Mouse (Mus musculus) midbrain, embryonic 14.5 days (tissue): ENCODE results near the gene Slc17a9. TPM values are rescaled to one million over a fixed set of nuclear protein-coding genes. Genes with fewer than 3 reads are reported as not detected.

Experiments used
- ATAC-seq: fragments of 200-750 bp; cut with Nextera tagmentation; 2 replicates; pipeline ENCODE4 v1.8.0; 2017; ENCODE audit warnings: moderate number of reproducible peaks, moderate library complexity; ENCODE audit not compliant: low FRiP score, low TSS enrichment
- DNase-seq: peaks from one replicate; pipeline ENCODE4 v3.0.0-alpha.2; 2015
- H3K27ac ChIP-seq: fragments of 300-500 bp; sonication (generic); replicated peaks from 2 replicates; pipeline ENCODE4 v1.5.1; 2014; ENCODE audit warnings: mild to moderate bottlenecking, low read depth, low read length, moderate library complexity
- H3K27me3 ChIP-seq: fragments of 300-500 bp; sonication (generic); 2 replicates; pipeline ENCODE4 v1.6.1; 2014; ENCODE audit warnings: low read length, control low read depth, mixed read lengths; ENCODE audit not compliant: control insufficient read depth, insufficient read depth
- H3K36me3 ChIP-seq: fragments of 300-500 bp; sonication (generic); 2 replicates; pipeline ENCODE4 v1.6.1; 2014; ENCODE audit warnings: low read length, control low read depth; ENCODE audit not compliant: control insufficient read depth, insufficient read depth
- H3K4me1 ChIP-seq: fragments of 300-500 bp; sonication (generic); 2 replicates; pipeline ENCODE4 v1.6.1; 2014; ENCODE audit warnings: mild to moderate bottlenecking, antibody characterized with exemption, low read length, control low read depth; ENCODE audit not compliant: control insufficient read depth, insufficient read depth
- H3K4me2 ChIP-seq: fragments of 300-500 bp; sonication (generic); 2 replicates; pipeline ENCODE4 v1.6.1; 2014; ENCODE audit warnings: mild to moderate bottlenecking, low read length, moderate library complexity
- H3K4me3 ChIP-seq: fragments of 300-500 bp; sonication (generic); replicated peaks from 2 replicates; pipeline ENCODE4 v1.5.1; 2014; ENCODE audit warnings: low read depth, low read length
- H3K9ac ChIP-seq: fragments of 300-500 bp; sonication (generic); replicated peaks from 2 replicates; pipeline ENCODE4 v1.6.1; 2014; ENCODE audit warnings: mild to moderate bottlenecking, low read length, moderate library complexity
- H3K9me3 ChIP-seq: fragments of 300-500 bp; sonication (generic); 2 replicates; pipeline ENCODE4 v1.6.1; 2016; ENCODE audit warnings: low read length, control low read depth, mixed read lengths; ENCODE audit not compliant: control insufficient read depth
- WGBS: fragments of 180-500 bp; shearing (Covaris S2); extraction: QIAGEN DNeasy Blood & Tissue Kit; methylation state at CpG from one replicate; pipeline ENCODE4 v1.1.7; 2014; 5-methylcytosine and 5-hydroxymethylcytosine counted together
- polyA plus RNA-seq: library from polyadenylated mRNA; unstranded; fragments of >200 nt; fragmentation: Nextera tagmentation; extraction: Ambion mirVana; gene quantifications from 2 replicates; pipeline ENCODE4 v1.2.1, GENCODE M21; 2014

Gene Slc17a9
- polyA plus RNA-seq, 1 experiment from 2014 or later = 0.12 TPM

GRCm38 (mm10) chr2:180780282-180780681 is 55.2 kb downstream of the Slc17a9 start:
- peaks cover 38% of the 10 kb centered on the region for H3K27me3 ChIP-seq
- no peak for DNase-seq
- no peak for ATAC-seq

GRCm38 (mm10) chr2:180786732-180787131 is 61.7 kb downstream of the Slc17a9 start:
- no peak overlapping the region for H3K9ac ChIP-seq
- H3K27ac ChIP-seq = no peak overlapping the region
- H3K27me3 ChIP-seq = no peaks in the 10 kb centered on the region
- no peak overlapping the region for H3K4me2 ChIP-seq
- H3K9me3 ChIP-seq = no peaks in the 10 kb centered on the region
- H3K4me1 ChIP-seq = peaks cover 14% of the 10 kb centered on the region; the same call in 1 of the 2 replicates
- no peaks in the 10 kb centered on the region for H3K36me3 ChIP-seq
- DNase-seq (peak; percentile 75), ATAC-seq (no peak)
- no peak overlapping the region for H3K4me3 ChIP-seq

More at GRCm38 (mm10) chr2:180780282-180780681, 55.2 kb downstream of the Slc17a9 start:
- H3K9me3 ChIP-seq = no peaks in the 10 kb centered on the region
- no peak overlapping the region for H3K27ac ChIP-seq
- no peak overlapping the region for H3K4me3 ChIP-seq
- no peaks in the 10 kb centered on the region for H3K4me1 ChIP-seq
- no peak overlapping the region for H3K9ac ChIP-seq
- no peaks in the 10 kb centered on the region for H3K36me3 ChIP-seq
- no peak overlapping the region for H3K4me2 ChIP-seq
- WGBS = 8% methylated on average over 2 of the region's 2 CpGs

GRCm38 (mm10) chr2:180787566-180788232 is 62.6 kb downstream of the Slc17a9 start:
- 75% methylated on average over 13 of the region's 13 CpGs for WGBS

GRCm38 (mm10) chr2:180788386-180788785 is 63.3 kb downstream of the Slc17a9 start:
- DNase-seq (no peak), ATAC-seq (no peak)
- Histone ChIP-seq H3K4me1 (peaks cover 14% of the 10 kb centered on the region; the same call in 1 of the 2 replicates), H3K9ac (no peak overlapping the region), H3K27me3 (no peaks in the 10 kb centered on the region), H3K36me3 (no peaks in the 10 kb centered on the region), H3K9me3 (no peaks in the 10 kb centered on the region), H3K27ac (no peak overlapping the region), H3K4me2 (peak overlapping the region; percentile 33), H3K4me3 (no peak overlapping the region)
- WGBS = 29% methylated on average over 2 of the region's 2 CpGs

More at GRCm38 (mm10) chr2:180787566-180788232, 62.6 kb downstream of the Slc17a9 start:
- H3K27me3 ChIP-seq = no peaks in the 10 kb centered on the region
- H3K27ac ChIP-seq = no peak overlapping the region
- H3K4me2 ChIP-seq = no peak overlapping the region
- peaks cover 14% of the 10 kb centered on the region; the same call in 1 of the 2 replicates for H3K4me1 ChIP-seq
- no peak overlapping the region for H3K9ac ChIP-seq
- DNase-seq (no peak), ATAC-seq (no peak)
- H3K4me3 ChIP-seq = no peak overlapping the region
- H3K9me3 ChIP-seq = no peaks in the 10 kb centered on the region
- H3K36me3 ChIP-seq = no peaks in the 10 kb centered on the region

- Histone ChIP-seq H3K4me1 (peaks cover 14% of the 10 kb centered on the region; the same call in 1 of the 2 replicates), H3K36me3 (no peaks in the 10 kb centered on the region), H3K27ac (no peak overlapping the region), H3K4me2 (peak overlapping the region; percentile 33), H3K9me3 (no peaks in the 10 kb centered on the region), H3K9ac (0 out of 2 replicates have a peak overlapping the region, but pooled peaks have one; percentile 23), H3K4me3 (no peak overlapping the region), H3K27me3 (no peaks in the 10 kb centered on the region)
- DNase-seq = peak; percentile 66
- WGBS = 7% methylated on average over 7 of the region's 7 CpGs
- ATAC-seq = no peak
Measured at GRCm38 (mm10) chr2:180788843-180789242, 63.8 kb downstream of the Slc17a9 start.

- Histone ChIP-seq H3K9me3 (no peaks in the 10 kb centered on the region), H3K4me2 (no peak overlapping the region), H3K36me3 (no peaks in the 10 kb centered on the region), H3K4me1 (peaks cover 14% of the 10 kb centered on the region; the same call in 1 of the 2 replicates), H3K27ac (no peak overlapping the region), H3K4me3 (no peak overlapping the region), H3K9ac (no peak overlapping the region), H3K27me3 (no peaks in the 10 kb centered on the region)
- 41% methylated on average over 4 of the region's 4 CpGs for WGBS
- DNase-seq (peak; percentile 82), ATAC-seq (0 out of 2 replicates have a peak, but pooled peaks have one; percentile 40)
Measured at GRCm38 (mm10) chr2:180791674-180792073, 66.6 kb downstream of the Slc17a9 start.

Other genes starting within 250 kb of the Slc17a9 start
- gene Ntsr1, start 225.3 kb upstream of the Slc17a9 start, polyA plus RNA-seq = 0.89 and 1.3 TPM in 2 replicates
- 46.8 and 49.5 TPM in 2 replicates for gene Mrgbp, start 144.0 kb upstream of the Slc17a9 start, polyA plus RNA-seq
- 97.7 and 105 TPM in 2 replicates for gene Ogfr, start 136.0 kb upstream of the Slc17a9 start, polyA plus RNA-seq
- 26.6 and 27.7 TPM in 2 replicates for gene Col9a3, start 127.5 kb upstream of the Slc17a9 start, polyA plus RNA-seq
- gene Tcfl5, start 82.6 kb upstream of the Slc17a9 start, polyA plus RNA-seq = 0.42 and 0.53 TPM in 2 replicates
- gene Dido1, start 15.3 kb upstream of the Slc17a9 start, polyA plus RNA-seq = 31.2 and 38.1 TPM in 2 replicates
- 51.8 and 64.9 TPM in 2 replicates for gene Gid8, start 15.1 kb upstream of the Slc17a9 start, polyA plus RNA-seq
- 20.1 and 21.3 TPM in 2 replicates for gene Bhlhe23, start 51.6 kb downstream of the Slc17a9 start, polyA plus RNA-seq
- gene Ythdf1, start 195.7 kb downstream of the Slc17a9 start, polyA plus RNA-seq = 44.4 and 59.1 TPM in 2 replicates
- gene Birc7, start 203.8 kb downstream of the Slc17a9 start, polyA plus RNA-seq = 0.18 and 0.38 TPM in 2 replicates
- 89.6 and 94.9 TPM in 2 replicates for gene Nkain4, start 229.4 kb downstream of the Slc17a9 start, polyA plus RNA-seq
- 86.6 and 92.4 TPM in 2 replicates for gene Arfgap1, start 242.0 kb downstream of the Slc17a9 start, polyA plus RNA-seq